Mouse (Mus musculus) layer of hippocampus, adult 8-10 months (tissue): ENCODE measurements at regions not wholly inside any gene's neighbourhood (a gene's known extent, or its start where the extent isn't known, plus 50 kb on each side); places are given as distances from the start of the nearest gene placed in this dataset.
A peak's percentile ranks its signal among the peaks of the same experiment; 100 is the strongest.

Source experiments
- DNase-seq, 2 experiments: peaks; one replicate each; pipeline ENCODE4 v3.0.0; 2022; ENCODE audit warnings: low spot score in 2 of 2

DNA sequence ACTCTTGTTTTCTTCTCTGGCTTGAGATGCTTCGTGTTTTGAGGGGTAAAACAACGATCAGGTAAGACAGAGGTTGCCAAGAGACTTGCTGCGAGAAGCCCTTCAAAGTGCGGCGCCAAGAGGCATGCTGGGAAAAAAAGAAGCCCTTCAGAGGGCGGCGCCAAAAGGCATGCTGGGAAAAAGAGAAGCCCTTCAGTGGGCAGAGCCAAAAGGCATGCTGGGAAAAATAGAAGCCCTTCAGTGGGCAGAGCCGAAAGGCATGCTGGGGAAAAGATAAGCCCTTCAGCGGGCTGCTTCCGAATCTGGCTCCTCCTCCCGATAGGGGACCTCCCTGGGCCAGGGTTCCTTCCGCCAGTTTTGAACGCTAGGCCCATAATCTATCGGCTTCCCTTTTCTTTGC, 169.5 kb downstream of the Bmp7 start:
- DNase-seq, result no peak

DNA sequence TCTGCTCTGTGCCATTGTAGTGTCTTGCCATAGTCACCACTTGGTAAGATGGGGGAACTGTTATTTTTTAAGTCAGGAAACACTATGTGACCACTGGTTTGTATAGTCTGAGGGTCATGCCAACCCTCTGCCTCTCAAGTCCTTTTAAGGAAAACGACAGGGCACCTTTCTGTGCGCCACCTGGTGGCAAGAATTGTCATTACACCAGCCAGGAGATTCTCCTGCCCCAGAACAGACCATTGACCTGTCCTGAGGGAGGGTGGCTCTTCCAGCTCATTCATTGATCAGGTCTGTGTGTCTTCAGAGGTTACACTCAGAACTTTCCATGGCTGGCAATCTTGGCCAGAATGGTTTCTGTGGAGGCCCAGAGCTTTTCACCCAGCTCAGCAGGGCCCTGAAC, 166.9 kb downstream of the Bmp7 start:
- DNase-seq, result peak; percentile 11 to 34

DNA sequence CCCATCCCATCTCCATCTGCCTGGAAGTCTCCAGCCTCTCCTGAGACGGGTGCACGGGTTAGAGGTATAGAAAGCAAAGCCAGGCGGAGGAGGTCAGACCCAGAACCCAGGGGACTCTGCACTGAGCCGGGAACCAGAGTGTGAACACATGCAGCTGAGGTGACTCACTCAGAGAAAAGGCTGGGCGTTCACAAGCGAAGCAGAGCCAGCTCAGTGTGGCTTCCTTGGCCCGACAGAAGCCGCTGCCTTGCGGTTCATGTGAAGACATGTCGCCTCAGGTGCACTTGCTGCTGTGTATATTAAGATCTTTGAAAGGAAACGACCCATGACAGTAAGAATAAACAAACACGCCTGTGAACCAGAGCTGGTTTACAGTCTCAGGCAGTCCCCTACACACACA, 163.6 kb downstream of the Bmp7 start:
- no peak for DNase-seq

DNA sequence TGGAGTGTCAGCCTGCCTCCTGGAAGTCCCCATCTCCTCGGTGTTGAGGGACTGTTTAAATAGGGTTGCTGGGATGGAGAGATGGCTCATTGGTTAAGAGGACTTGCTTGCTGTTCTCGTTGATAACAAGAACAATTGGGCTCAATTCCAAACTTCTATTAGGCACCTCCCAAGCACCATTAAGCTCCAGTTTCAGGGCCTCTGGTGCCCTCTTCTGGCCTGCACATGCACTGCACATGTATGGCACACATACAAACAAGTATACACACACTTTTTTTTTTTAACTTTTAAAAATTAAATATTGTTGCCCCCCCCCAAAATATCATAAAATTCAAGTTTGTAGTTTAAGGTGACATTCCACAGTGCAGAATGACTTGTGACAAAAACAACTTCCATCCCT, 162.3 kb downstream of the Bmp7 start:
- no peak for DNase-seq

DNA sequence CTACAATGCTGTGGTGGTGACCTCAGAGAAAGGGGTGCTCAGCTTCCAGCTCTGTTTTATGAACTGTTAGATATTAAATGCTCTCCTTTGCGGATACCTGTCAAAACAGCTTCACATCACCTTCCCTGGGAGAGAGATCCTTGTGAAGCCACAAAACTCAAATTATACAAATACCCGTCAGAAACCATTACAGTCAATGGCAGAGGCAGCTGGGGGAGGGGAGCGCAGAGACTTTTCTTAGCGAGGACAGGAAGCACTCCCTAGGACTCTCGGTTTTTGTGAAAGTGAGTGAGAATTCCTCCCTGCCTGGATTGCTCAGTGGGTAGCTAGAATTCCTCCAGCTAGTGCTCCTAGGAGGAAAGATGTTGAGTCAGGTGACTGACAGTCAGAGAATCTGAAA, 161.0 kb downstream of the Bmp7 start:
- DNase-seq, result no peak

DNA sequence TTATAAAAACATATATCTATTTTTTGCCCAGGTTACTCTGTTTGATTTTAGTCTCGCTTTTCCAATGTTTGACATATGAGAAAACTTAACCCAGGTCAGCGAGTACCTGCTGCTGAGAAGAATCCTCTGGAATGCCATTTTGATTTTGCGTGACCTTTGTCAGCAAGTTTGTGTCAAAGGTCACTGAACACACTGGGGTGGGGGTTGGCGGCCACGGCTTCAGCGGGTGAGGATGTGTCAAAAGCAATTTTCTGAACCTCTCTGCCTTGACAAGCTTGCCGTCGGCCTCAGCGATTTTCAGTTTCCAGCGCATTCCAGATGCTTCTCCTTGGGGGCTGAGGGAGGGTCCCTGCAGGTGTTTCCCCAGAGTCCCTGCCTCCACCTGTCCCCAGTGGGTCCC, 157.4 kb downstream of the Bmp7 start:
- no peak for DNase-seq

DNA sequence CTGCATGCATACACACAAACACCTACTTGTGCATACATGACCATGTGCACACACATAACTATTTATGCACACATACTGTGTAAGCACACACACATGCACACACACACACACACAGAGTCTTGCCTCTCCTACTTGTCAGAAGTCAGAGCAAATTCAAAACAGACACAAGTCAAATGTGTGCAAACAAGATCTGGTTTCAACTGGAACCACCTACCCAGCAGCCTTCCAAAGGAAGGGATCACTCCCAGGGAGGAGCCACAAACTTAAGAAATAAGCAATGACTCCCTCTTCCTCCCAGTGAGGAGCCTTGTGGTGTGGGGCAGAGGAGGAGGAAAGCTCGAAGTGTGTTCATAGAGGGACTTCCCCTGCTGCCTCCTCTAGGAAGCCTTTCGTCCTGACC, 153.8 kb downstream of the Bmp7 start:
- DNase-seq, result no peak

DNA sequence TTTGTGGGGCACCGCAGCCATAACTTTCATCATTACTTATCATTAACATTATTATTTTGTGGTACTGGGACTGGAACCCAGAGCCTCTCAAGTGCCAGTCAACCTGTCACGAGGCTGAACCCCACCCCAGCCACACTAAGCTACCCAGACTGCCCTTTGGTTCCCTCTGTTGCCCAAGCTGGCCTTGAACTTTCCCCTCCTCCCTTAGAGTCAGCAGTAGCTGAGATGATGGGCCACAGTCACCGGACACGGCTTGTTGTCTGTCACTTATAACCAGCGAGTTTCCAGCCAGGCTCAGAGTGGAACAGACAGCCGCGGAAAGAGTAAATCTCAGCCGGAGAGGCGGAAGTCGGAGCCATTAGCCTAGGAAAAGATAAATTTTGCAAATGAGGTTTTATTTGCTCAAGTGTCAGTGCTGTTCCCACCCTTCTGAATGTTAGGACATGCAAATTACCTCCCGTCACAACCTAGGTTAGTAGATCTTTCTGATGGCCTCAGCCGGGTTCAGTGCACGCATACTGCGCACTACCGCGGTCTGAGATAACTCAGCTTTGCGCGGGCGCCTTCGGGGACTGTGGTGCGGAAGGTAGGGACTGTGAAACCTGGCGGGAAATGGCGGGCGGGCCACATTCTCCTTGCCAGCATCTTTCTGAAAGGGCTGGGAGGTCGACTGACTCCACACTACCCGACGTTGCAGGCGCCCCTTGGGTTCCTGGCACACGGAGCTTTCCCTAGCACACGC, 152.7 kb downstream of the Bmp7 start:
- DNase-seq, result no peak

DNA sequence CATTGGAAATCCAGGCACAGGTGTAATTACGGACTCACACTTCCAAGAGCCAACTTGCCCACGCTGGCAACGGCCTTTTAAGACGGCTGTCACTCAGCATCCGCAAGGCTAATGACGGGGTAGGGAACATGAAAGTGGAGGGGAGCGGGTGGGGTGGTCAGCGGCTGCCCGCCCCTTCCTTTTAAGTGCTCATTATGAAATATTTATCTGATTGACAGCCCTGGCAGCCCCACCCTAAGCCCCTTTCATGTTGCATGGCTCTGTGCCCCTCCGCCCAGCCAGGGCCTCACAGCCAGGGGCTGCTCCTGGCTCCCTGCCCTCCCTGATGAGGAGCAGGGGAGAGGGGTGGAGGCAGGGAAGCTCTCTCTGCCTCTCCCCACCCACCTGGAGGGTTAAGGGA, 150.9 kb downstream of the Bmp7 start:
- no peak for DNase-seq

DNA sequence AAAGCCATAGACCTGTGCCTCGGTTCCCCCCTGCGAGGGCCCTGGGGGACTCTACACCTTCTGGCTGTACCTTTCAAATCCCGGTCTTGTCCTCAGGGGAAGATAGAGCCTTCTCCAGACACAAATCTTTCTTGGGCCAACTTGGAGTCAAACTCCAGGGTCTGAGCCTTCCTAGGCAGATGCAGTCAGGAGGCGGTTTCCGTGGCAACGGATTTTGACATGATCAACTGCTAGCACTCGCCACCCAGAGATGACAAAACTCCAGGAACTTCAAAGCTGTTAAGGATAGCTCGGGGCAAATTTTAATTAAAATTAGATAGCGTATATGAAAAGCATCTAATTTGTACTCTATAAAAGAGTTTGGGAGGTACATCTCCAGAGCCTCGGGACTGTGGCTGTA, 147.6 kb downstream of the Bmp7 start:
- no peak for DNase-seq

DNA sequence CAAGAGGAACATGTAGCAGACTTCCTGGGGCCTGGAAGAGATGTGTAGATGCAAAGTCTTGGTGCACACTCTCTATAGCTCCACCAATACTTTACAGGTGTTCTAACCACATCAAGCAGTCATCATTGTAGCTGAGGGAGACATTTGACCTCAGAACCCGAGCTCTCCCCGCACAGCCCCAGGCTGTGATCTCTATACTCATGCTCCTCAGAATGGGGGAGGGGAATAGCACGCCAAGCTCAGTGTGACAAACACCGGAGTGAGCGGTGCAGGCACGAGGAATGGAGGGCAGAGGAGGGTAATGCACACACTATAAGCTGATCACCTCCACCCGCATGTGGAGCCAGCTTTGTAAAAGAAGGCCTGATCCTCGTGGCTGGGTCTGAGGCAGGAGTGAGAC, 146.1 kb downstream of the Bmp7 start:
- no peak for DNase-seq

DNA sequence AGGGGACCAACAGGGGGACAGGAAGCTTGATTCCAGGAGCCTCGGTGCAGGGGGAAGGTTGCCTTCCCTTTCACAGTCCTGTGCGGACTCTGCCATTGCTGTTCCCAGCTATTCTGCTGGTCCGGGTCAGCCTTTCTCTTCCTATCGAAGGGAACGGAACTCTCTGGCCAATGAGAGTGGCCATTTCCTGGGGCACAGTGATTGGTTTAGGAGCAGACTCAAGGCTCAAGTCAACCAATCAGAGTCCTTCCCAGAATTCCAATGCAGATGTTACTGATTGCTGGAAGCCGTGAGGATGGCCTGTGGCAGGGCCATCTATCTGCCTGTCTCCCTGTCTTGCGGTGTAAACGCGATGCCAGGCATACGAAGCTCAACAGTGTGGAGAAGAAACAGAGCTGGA, 145.3 kb downstream of the Bmp7 start:
- no peak for DNase-seq

DNA sequence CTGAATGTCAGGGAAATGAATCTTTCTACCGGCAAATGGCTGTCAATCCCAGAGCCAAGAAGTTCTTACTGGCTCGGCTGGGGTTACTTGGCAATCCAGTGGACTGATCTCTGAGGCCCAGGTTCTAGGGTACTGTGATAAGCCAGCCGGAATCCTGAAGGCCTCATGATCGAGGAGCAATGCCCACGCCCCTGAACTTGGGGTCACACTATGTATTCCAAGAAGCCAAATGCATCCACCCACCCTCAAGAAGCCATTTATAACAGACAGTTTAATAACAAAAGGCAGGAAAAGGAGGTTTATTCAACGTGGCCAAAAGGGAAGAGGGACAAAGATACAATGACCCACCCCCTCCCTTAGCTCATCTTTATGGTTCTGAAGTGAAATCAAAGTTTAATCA, 144.0 kb downstream of the Bmp7 start:
- no peak for DNase-seq

DNA sequence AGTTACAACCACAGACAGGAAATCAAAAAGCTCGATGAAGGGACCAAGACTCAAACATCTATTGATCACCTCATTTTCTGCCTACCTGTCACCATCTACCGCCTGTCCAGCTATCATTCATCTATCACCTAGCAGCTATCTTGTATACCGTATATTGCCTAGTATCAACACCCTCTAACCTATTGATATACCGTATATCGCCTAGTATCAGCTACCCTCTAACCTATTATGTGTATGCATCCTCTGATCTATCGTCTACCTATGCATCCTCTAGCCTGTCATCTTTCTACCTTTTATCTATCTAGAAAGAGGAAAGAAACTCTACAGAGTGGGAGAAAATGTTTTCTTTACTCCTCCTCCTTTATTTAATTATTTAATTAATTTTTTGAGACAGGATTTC, 143.2 kb downstream of the Bmp7 start:
- DNase-seq, result no peak

DNA sequence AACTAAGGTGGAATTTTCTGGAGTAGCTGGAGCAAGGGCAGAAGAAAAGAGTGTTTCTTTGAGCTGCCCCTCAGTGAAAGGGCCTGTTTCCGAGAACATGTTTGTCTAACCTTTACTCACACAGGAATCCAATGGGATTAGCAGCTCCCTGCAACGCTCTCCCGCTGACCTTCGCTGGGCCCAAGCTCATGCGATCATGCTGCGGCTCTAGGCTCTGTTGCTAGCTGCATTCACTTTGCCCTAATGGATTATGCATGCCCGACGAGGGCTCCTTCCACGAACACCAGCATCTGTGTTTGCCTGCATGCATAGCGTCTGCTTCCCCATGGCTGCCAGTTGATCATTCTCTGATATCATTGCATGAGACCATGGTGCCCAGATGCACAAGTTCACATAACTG, 140.2 kb downstream of the Bmp7 start:
- no peak for DNase-seq

DNA sequence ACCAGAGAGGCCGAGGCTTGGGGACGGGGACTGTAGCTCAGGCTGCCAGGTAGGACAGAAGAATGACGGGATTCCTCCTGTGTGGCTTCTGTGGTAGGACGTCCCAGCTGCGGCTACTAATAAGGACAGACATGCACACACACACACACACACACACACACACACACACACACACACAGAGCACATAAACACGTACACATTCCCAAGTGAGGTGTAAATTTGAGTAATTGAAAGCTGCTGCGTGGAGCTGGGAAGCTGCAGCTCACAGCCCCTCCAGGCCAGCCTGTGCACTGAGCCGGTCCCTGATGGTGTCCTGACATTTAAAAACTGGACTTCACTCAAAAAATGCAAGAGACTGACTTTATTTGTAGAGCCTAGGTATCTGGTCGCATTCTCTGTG, 139.3 kb downstream of the Bmp7 start:
- no peak for DNase-seq

DNA sequence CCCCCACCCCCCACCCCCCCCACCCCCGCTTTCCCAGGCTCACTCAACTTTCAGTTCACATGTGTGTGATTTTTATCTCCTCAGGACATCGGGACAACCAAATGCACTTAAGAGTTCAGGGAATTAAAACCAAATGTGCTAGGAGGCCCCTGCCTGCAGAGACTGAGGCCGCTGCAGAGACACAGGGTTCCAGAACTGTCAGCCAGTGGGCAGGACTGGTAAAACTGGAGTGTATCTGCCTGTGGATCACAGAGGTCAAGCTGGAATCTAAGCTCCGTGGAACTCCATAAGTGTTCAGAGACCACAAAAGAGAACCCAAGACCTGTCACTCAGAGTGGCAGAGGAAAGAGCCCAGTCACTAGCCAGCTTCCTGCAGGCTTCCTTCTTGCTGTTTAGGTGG, 138.3 kb downstream of the Bmp7 start:
- no peak for DNase-seq

DNA sequence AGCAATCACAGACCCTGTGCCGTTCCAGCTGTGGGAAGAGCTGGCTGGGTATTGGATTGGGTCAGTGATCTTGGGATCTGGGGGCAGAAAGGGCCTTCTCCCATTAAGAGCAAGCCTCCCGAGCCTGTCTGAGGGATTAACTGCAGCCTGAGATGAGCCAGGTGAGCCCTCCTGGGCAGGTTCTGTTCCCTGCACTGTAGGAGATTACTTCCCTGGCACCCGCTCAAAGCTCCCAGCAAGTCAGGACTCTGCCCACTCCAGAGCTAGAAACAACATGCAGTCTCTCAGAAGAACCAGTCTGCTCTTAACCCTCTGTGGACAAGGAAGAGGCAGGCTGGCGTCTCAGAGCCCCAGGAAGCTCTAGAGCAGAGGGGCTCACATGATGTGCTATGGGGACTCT, 132.7 kb downstream of the Bmp7 start:
- DNase-seq, result no peak

DNA sequence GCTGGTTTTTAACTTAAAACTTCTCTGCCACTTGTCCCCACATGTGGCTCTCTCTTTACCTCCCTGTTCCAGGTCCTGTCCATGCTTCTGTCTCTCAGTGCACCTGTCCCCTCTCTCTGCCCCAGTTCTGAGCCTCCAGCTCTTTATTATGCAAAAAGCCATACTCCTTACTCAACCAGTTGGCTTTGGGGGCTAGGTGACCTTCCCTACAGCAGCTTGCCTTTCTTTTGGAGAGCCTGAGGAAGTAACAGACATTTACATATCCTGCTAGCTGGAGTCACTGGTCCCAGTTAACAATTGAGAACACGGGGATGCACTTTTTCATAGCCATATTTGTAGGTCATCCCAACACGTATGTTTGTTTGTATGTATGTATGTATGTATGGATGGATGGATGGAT, 130.8 kb downstream of the Bmp7 start:
- no peak for DNase-seq

DNA sequence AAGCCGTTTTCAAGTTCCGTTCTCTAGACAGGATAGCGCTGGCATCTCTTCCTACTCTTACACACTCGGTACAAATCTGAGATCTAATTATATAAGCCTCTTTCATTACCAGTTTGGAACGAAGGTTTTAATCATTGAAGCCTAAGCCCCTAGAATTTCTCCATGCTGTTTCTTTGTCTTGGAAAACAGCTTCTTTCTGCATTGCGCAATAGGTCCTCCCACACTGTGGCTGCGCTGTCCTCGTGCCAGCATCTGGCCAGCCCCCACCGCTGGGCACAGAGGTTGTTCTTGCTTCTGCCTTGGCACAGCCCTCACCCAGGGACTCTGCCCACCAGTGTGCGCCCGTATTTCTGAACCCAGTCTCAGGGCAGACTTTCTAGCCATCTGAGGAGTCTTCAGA, 126.8 kb downstream of the Bmp7 start:
- no peak for DNase-seq

DNA sequence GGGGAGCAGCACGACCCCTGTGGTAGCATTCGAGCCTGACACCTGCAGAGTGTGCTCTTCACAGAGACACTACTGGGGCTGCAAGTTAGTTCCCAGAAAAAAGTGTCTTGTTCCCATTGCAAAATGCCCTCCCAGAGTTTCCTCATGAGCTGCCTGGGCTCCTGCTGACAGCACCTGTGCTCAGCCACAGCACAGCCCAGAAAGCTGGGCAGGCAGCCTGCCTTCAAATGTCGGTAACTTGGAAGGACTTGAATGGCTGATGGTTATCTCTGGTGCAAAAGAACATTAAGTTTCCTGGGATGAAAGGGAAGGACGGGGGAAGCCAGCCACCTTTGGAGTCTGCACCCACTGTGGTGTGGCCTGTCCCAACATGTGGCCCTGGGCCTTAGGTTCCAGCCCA, 126.2 kb downstream of the Bmp7 start:
- no peak for DNase-seq

DNA sequence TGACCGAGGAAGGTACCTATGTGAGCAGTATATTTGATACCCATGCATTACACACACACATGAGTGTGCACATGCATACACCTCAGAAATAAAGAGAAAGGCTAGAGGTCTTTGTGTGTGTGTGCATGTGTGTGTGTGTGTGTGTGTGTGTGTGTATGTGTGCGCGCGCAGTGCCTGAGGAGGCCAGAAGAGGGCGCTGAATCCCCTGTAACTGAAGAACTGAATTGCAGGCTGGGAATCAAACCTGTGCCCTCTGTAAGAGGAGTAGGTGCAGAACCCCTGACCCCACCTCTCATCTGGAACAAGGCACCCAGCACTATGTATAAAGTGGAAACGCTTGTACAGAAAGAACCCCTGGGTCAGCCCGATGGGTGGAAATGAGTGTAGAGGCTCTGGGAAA, 125.0 kb downstream of the Bmp7 start:
- DNase-seq, result no peak

DNA sequence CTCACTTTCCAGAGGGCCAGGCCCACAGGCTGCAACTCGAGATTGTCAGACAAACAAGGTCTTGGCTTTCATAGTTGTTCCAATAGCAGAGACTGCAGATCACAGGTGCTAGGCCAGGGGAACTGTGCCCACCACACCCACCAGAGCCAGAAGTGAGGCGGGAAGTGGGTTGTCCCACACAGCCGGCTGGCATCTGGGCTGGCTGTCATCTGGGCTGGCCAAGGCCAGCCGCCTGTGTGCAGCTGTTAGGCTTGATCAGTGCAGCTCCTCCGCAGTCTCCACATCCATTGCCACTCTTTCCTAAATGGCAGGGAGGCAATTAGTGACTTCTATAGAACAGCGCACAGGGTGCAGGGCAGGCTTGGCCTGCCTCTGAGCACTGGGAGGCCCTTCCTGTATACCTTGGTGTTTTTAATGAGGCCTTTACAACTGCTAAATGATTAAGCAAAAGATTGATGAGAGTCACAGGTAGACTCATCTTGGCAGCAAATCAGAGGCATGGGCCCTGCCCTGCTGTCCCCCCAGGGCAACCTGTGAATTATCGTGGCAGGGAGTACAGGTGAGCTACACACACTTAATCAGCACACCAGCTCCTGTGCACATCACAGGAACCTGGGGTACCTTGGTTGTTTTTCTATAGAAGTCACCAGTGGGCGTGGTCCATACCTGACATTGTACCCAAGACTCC, 122.9 kb downstream of the Bmp7 start:
- DNase-seq, result no peak
